Mouse (Mus musculus) spleen, postnatal 4 days (tissue): ENCODE results near the gene Lhx5.
A peak's percentile ranks its signal among the peaks of the same experiment; 100 is the strongest.

Source experiments
- DNase-seq, 2 experiments: peaks; one replicate each; pipeline ENCODE4 v3.0.0; 2022; ENCODE audit warnings: low spot score in 2 of 2

Lhx5 gene

DNA sequence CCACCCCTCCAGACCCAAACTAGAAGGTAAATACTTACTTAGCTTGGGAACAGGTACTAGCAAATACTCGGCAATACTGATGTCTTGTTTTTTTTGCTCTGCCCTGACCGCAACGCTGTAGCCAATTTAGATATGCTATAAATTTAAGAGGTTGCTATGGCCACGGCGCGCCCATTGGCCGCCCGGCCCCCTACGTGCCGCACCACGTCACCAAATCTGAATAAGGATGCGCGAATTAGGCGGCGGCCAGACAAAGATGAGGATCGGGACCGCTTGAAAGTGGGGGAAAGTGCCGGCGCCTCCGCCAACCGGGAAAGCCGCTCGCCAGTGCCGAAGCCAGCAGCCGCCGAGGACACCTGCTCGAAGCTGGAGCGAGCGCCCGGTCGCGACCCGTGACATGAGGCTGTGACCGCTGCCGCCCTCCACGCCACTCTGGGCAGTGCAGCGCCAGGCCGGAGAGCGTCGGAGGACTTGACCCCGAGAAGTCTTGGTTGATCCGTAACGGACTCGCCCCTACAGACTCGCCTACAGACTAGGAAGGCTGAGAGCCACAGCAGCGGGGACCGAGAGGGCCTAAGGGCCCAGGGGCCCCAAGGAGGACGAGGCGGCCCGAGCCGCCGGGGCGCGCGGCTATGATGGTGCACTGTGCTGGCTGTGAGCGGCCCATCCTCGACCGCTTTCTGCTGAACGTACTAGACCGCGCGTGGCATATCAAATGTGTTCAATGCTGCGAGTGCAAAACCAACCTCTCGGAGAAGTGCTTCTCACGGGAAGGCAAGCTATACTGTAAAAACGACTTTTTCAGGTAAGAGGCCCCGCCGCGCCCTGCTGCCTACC, at the start of gene Lhx5:
Gene Lhx5, plus strand, starts transcription at position 51 of the 837 bp plus-strand sequence.
- DNase-seq, result no peak

DNA sequence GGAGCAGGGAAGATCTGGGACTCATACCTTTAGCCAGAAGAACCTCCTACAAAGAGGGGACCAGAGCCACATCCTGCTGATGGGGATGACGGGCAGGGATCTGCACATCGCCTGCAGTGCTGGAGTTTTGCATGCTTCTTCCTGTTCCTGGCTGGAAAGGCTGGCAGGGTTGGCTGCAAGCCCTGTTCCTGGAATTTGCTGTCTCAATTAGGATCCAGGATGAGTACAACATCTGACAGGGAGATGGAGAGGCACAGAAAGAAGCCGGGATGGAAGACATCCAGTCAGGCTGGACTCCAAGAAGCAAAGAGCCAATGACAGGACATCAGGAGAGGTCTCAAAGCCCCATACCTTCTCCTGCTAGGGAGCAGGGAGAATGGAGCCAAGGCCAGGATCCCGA, 45.1 kb upstream of the Lhx5 start:
- no peak for DNase-seq

DNA sequence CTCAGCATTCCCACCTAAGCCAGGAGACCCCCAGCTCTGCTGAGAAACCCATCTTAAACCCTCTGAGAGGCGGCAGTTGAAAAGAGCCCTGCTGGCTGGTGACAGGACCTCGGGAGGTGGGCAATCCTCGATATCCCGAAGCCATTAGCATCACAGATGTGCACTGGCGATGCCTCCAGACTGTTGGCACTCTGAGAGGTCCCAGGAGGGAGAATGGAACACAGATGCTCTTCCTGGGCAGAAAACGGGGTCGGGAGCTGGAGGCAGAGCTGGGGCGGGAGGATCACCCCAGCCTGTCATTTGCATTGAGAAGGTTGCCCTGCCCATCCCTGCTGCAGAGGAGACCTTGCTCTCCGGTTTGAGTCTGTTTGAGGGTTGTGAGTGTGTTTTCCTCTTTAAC, 42.7 kb upstream of the Lhx5 start:
- DNase-seq, result no peak

- no peak for DNase-seq
These were observed 41.5 kb upstream of the Lhx5 start for GRCm38 (mm10) chr5:120389973-120390372.

DNA sequence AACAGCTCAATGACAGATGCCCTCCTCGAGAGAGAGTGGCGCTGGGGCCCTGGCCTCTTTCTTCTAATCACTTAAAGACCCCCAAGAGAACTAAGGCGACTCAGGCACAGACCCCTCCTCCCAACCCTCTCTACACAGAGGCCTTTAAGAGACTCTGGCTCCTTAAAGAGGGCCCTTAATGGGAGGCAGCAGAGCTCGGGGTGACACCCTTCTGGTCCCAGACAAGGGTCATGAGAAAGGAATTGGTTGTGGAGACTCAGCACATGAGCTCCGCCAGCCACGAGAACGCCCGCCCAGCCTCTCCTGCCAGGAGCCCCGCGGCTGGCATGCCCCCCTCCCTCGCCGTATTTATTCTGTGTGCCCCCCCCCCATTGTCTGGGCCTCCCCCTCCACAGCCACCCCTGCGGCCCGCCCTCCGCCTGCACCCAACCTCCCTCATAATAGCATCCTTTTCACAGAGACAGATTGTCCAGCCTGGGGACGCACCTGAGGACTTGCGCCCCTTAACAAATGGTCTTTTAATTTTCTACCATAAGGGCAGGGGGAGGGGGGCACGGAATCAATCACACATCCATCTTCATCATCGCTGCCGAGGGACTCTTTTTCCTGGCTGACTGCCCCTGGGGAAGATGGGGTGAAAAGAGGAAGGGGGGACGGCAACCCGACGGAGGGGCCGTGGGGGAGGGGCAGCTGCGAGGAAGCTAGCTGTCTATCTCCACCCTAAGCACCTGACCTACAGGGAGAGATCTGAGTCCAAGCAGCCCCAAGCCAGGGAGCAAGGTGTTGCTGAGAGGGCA, 37.4 kb upstream of the Lhx5 start:
- DNase-seq, result no peak

GRCm38 (mm10) chr5:120397988-120398387, 33.5 kb upstream of the Lhx5 start:
- DNase-seq, result no peak

DNA sequence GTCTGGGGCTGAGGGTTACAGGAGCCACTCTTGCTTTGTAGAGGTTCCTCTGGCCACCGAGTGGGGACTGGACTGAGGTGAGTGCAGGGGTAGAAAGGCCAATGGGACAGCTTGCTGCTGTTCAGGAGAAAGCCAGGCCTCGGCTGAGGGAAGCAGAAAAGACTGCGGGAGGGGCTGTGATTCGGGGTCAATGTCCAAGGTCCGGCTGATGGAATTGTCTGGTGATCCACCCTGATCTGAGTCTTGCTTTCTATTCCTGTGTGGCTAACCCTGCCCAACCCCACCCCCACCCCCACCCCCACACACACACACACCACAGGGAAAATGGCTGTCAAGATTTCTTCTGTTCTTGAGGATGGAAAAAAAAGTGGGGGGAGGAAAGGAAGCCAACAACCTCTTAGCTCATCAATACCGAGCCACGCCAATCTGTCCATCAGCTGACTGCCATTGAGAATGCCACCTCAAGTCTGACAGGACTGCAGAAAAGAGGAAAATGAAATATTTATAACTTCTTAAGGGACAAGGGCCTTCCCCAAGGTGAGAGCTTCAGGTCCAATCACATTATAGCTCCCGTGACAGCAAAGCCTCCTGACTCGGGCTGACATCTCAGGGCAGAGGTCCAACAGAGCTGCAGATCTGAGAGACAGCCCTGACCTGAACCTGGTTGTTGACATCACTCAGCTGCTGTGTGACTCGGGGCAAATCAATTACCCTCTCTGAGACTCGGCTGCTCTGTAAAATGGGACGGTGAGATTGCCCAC, 26.5 kb upstream of the Lhx5 start:
- DNase-seq, result no peak

GRCm38 (mm10) chr5:120408933-120409332, 22.6 kb upstream of the Lhx5 start:
- no peak for DNase-seq

DNA sequence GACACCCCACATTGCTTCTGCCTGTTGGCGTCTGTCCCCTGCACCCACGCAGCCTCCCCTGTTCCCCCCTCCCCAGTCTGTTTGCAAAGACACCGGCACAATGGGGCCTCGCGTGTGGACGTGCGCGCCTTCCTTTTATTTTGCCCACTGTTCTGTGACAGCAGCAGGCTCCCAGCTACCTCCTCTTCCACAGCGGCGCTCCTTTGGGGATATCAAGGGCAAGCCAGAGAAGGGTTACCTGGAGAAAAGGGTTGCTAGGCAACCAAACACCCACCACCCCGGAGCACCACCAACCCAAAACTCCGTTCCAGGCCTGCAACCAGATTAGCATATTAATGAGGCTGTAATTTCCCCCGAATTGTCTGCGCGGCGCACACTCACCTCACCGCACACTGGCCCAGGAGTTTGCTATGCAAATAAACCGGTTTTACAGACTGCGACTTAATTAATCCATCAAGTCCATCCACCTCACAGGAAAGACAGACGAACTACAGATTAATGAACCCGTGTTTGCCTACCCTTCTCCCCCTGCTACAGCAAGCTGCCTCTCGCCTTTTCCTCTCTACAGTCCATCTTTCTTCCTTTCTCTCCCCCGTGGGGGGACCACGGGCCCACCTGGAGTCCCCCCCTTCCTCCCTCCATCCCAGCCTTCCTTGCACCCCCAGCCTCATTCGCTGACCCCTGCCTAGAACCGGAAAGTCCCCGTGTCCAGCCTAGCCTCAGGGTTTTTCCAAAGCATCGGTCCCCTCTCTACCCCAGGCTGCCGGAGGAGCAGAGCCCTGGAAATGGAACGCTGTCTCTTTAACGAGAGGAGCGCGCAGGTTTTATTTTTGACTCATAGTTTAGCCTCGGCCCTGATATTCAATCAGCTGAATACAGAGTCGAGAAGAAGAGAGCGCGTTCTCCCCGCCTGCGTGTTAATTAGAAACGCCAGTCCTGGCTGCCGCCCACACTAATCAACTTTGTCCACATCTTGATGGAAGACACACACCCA, 21.8 kb upstream of the Lhx5 start:
- DNase-seq, result no peak

DNA sequence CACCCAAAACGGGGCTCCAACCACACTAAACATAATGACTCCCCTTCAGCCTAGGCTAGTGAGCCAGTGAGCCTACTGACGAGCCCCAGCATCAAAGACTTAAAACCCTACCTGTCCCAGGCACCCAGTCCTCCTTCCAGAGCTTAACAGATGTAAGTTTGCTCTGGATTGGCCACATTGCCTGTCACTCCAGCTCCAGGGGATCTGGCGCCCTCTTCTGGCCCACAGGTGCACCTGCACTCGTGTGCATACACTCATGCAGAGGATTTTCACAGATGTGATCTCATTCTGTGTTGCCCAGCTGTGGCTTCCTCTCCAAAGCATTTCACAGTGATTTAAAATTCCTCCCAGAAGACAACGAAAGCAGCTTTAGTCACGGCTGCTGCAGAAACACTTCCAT, 18.1 kb upstream of the Lhx5 start:
- no peak for DNase-seq

DNA sequence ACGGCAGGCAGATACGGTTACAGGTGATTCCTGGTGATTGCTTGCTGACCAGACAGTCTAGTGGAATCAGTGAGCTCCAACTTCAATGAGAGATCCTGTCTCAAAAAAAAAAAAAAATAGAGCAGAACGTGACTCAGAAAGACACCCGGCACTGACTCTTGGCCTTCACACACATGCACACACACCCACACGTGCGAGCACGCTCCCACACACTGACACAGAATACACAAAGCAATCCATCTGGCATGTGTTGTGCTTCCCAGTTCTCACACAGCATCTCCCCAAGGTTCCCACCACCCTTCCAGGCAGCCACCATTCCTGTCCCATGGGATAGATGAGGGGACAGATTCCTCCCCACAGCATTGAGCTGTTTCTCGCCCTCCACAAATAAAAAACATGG, 11.4 kb upstream of the Lhx5 start:
- DNase-seq, result no peak

- peak; percentile 46 to 81 for DNase-seq
These were observed 7.5 kb upstream of the Lhx5 start for GRCm38 (mm10) chr5:120424039-120424438.

GRCm38 (mm10) chr5:120424657-120425056, 6.8 kb upstream of the Lhx5 start:
- DNase-seq, result no peak

DNA sequence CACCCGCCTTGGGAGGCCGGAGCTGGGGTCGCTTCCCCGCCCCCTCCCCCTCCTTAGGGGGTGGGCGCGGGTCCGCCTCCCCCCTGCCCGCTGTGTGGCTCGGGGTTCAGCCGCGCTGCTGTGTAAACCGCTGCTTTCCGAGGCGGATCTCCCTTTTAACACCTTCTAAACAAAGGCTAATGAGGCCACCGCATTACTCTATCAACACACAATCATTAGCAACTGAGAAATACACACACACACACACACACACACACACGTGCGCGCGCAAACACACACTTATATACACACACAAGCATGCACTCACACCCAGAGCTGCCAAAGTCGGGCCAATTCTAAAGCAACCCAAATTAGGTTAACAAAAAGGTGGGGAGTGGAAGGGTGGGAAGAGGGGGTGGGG, 5.8 kb upstream of the Lhx5 start:
- DNase-seq, result no peak

DNA sequence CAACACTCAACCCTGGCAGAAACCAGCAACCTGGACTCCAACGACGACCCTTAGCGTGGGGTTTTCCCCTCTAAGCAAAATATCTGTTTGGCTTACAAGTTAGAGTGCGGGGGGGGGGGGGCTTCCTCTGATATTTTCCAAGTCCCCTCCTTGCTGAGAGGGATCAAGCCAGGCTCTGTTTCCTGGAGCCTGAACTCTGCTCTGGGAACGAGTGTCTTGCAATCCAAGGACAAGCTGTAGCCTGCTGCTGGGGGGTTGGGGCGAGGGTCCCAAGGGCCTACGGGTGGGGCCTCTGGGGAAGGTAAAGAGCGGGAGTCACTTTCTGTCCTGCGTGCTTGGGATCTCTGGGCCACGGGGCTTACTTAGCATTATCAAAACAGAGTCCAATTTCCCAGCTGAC, 4.9 kb upstream of the Lhx5 start:
- DNase-seq, result no peak

DNA sequence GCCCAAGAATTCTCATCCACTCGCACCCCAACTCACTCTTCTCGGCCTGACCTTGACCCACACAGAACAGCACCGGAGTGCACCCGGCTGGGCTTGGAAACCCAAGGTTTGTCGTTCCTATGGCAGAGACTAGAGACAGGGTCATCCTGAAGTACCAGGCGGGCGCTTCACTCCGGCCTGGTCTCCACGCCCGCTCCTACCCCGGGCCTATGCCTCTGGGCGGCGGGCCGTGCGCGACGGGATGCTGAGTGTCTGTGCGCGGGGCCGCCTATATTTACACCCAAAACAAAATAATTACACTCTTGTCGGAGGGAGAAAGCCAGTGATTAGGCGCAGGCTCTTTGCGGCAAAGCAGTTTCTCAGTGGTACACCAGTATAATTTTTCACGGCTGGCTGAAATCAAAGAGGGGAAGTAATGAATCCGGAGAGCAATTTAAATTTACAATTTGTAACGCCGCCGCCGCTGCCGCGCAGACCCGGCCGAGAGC, 4.0 kb upstream of the Lhx5 start:
- no peak for DNase-seq

DNA sequence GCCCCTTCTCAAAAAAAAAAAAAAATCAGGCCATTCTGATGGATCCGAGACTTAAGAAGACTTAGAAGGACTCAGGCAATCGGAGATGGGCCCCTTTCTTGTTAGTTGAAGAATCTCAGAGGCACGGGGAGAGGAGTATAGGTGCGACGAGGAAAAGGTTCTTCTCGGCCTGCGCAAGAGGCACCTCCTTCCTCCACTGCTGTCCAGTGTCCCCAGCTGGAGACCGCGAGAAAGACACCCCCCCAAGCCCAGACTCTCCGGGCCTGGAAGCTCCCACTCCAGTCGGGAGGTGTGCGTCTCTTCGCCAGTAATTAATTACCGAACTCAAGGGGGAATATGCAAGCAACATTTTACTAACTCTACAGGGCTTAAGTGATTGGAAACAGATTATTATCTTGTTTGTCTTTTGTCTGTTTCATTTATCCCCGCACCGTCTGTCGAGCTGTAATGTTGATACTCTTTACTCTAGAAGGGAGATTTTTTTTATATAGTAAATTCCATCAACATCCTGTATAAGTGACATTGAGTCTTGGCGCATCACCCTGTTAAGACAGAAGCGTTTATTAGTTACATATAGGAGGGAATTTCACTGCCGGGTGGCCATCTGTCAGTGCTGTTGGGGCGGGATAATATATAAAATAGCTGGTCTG, 3.2 kb upstream of the Lhx5 start:
- DNase-seq, result no peak

DNA sequence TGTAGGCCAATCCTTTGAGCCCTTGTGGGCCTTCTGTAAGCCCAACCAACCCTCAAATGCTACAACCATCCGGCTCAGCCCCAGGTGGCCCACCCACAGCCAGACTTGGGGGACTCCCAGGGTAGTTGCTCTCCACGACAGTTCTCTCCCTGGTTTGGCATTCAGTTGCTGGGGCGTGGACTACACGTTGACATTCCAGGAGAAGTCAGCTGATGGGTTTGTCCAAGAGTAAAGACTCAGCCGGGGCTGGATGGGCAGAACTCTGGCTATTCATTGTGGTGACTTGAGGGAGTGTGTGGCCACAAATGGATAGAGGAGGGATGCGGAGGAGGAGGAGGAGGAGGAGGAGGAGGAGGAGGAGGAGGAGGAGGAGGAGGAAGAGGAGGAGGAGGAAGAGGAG, 2.5 kb upstream of the Lhx5 start:
- no peak for DNase-seq

DNA sequence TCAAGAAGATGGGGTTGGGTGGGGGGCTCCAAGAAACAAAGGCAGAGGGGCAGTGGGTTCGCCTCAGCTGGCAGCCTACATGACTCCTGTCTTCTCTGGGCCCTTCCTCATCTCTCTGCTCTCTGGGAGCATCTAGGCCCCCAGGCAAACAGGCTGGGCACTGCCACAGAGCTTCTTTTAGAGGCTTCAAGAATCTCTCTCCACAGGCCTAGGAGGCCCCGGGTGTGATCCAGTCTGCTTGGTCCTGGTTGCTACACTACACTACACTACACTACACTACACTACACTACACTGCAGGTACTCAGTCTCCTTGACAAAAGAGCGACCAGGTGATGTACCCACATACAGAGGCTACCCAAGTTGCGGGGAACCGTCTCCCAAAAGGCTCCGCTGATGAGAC, 1.8 kb upstream of the Lhx5 start:
- DNase-seq, result no peak

DNA sequence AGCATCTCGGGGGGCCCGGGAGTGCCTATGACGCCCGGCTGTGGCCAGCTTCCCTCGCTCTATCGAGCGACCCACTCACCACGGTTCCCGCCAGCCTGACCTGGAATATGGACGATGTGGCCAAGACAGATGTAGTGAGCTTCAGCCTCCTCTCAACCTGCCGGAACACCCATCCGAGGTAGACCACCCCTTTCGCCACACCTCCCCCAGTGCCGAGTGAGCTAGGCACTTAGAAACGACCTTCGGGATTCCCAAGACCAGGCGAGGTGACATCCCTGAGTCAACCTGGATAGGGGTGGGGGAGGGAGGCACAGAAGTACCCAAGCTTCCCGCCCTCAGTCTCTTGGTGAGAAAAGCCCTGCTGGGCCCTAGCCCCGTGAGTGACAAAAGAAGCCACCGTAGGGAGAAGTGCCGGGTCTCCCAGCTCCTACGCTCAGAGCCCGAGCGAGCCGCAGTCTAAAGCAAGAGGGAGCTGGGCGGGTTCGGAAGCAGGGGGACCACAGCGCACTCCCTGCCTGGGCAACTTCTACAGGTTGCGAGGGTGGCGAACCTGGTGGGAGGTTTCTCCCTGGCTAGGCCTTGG, 407 bp upstream of the Lhx5 start:
- no peak for DNase-seq
